Mouse (Mus musculus) stomach, postnatal 0 days (tissue): ENCODE data around the gene Ldlrad3.

Experiments
- CTCF ChIP-seq: IDR thresholded peaks from 2 replicates; pipeline ENCODE4 v1.5.1; 2016; ENCODE audit warnings: antibody characterized with exemption, low read depth, mild to moderate bottlenecking, moderate library complexity
- EP300 ChIP-seq: optimal IDR thresholded peaks from 2 replicates; pipeline ENCODE3; 2016; ENCODE audit warnings: antibody characterized with exemption

DNA sequence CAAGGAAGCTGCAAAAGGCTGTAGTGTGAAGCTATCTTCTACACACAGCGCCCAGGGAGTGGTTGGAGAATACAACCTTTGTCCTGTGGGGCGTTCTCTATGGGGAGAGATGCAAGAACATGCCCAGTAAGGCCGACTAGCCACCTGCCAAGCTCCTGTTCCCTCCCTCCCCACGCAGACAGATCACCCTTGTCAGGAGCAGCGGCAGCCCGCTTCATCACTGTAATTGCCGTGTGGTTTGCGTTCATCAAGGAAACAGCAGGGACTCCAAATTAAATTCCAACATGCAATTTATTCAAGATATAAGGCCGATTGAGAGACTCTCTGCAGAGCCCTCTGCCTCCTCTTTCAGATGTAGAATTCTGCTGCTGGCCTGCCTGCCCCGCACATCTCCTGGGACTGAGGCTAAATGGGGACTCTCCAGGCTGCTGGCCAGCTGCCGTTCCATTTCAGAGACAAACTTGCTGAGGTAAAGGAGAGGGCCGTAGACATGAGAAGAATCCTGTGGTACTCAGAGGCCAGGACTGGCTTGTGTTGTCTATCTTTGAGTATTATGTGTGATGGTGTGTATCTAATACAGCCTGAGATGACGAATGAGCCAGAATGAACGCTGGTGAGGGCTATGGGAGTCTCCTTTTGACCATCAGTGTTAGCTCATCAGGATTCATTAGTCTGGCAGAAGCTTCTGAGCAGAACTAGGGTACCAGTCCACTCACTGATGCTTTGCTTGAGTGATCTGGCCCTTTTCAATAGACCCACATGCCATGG lies 253.8 kb downstream of the Ldlrad3 start:
- TF ChIP-seq CTCF, result no peak
- no peak for TF ChIP-seq EP300
